Mouse (Mus musculus) hindbrain, embryonic 10.5 days (tissue): Measurements from ENCODE around the gene Ifitm7. TPM values are rescaled to one million over a fixed set of nuclear protein-coding genes. Genes with fewer than 3 reads are reported as not detected.
A peak's percentile ranks its signal among the peaks of the same experiment; 100 is the strongest.

ENCODE experiments used
- DNase-seq: peaks from one replicate; pipeline ENCODE4 v3.0.0-alpha.2; 2017; ENCODE audit warnings: low spot score
- H3K27ac ChIP-seq: fragments of 300-500 bp; sonication (generic); 2 replicates; pipeline ENCODE4 v1.5.1; 2016; ENCODE audit warnings: mild to moderate bottlenecking, moderate library complexity
- H3K27me3 ChIP-seq: fragments of 300-500 bp; sonication (generic); 2 replicates; pipeline ENCODE4 v1.6.1; 2016; ENCODE audit warnings: mild to moderate bottlenecking; ENCODE audit not compliant: poor library complexity, insufficient read depth, severe bottlenecking
- H3K36me3 ChIP-seq: fragments of 300-500 bp; sonication (generic); 2 replicates; pipeline ENCODE4 v1.6.1; 2016; ENCODE audit warnings: mild to moderate bottlenecking, moderate library complexity
- H3K4me1 ChIP-seq: fragments of 300-500 bp; sonication (generic); replicated peaks from 2 replicates; pipeline ENCODE4 v1.6.1; 2016; ENCODE audit warnings: mild to moderate bottlenecking
- H3K4me3 ChIP-seq: fragments of 300-500 bp; sonication (generic); 2 replicates; pipeline ENCODE4 v1.5.1; 2016; ENCODE audit warnings: mild to moderate bottlenecking, moderate library complexity
- H3K9me3 ChIP-seq: fragments of 300-500 bp; sonication (generic); 2 replicates; pipeline ENCODE4 v1.6.1; 2016; ENCODE audit warnings: mild to moderate bottlenecking, moderate library complexity
- WGBS: fragments of 180-500 bp; shearing (Covaris S2); methylation state at CpG from one replicate; pipeline ENCODE4 v1.1.7; 2016; 5-methylcytosine and 5-hydroxymethylcytosine counted together
- polyA plus RNA-seq: library from polyadenylated mRNA; unstranded; fragments of >200 nt; fragmentation: Nextera tagmentation; extraction: Ambion mirVana; gene quantifications from 2 replicates; pipeline ENCODE4 v1.2.1, GENCODE M21; 2016

Gene Ifitm7
- polyA plus RNA-seq, 1 experiment from 2014 or later, result 1.4 TPM

- WGBS, result 44% methylated on average over 1 of the region's 1 CpGs
- Histone ChIP-seq H3K4me3 (no peak overlapping the region), H3K36me3 (no peaks in the 10 kb centered on the region), H3K9me3 (no peaks in the 10 kb centered on the region), H3K27ac (no peak overlapping the region), H3K27me3 (no peaks in the 10 kb centered on the region), H3K4me1 (no peaks in the 10 kb centered on the region)
- no peak for DNase-seq
Measured at GRCm38 (mm10) chr16:13962053-13962452, 24.6 kb downstream of the Ifitm7 start.

GRCm38 (mm10) chr16:13951245-13951644, 35.4 kb downstream of the Ifitm7 start:
- WGBS, result 70% methylated on average over 3 of the region's 3 CpGs
- Histone ChIP-seq H3K9me3 (no peaks in the 10 kb centered on the region), H3K27me3 (no peaks in the 10 kb centered on the region), H3K36me3 (no peaks in the 10 kb centered on the region), H3K4me3 (no peak overlapping the region), H3K27ac (no peak overlapping the region), H3K4me1 (no peaks in the 10 kb centered on the region)
- no peak for DNase-seq

DNA sequence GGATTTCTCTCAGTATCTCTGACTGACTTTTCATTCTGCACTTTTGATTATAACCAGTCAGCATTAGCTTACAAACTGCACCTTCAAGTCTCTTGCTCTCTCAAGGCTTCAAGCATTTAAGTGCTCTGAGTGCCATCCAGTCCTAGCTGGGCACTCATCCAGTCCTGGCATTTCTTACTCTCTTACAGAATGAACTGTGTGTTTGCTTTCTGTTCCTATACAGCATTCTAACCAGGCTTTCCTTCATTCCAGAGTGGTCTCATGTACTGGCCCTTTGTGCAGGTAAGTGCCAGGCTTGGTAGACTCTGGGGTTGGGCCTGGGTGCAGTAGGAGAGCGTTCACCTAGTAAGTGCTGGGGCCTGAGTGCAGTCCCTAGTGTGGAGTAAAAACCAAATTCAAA, 40.4 kb downstream of the Ifitm7 start:
- WGBS, result 87% methylated on average over 1 of the region's 1 CpGs
- H3K9me3 ChIP-seq, result no peaks in the 10 kb centered on the region
- no peak for DNase-seq
- H3K36me3 ChIP-seq, result no peaks in the 10 kb centered on the region
- no peak overlapping the region for H3K4me3 ChIP-seq
- no peak overlapping the region for H3K27ac ChIP-seq
- peaks cover 12% of the 10 kb centered on the region for H3K27me3 ChIP-seq
- peaks cover 3% of the 10 kb centered on the region for H3K4me1 ChIP-seq

DNA sequence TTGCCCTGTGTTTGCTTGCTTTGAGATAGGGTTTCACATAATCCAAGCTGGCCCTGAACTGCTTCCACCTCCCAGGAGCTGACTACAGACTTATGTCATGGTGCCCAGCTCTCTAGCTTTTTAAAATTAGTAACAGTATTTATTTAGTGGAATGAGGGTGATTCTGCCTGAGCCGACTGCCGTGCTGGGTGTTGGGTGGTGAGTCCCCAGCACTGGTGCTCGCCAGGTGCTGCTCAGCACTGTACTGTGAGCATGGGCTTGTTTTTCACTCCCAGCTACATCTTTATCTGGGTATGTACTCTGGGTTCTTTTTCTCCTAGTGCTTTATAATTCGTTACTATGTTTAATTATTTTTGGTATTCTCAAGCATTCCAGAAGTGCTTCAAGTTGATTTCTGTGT, 41.5 kb downstream of the Ifitm7 start:
- WGBS, result 78% methylated on average over 4 of the region's 4 CpGs
- DNase-seq, result no peak
- no peaks in the 10 kb centered on the region for H3K9me3 ChIP-seq
- H3K4me3 ChIP-seq, result no peak overlapping the region
- no peak overlapping the region for H3K27ac ChIP-seq
- H3K36me3 ChIP-seq, result no peaks in the 10 kb centered on the region
- H3K4me1 ChIP-seq, result peaks cover 15% of the 10 kb centered on the region
- peaks cover 14% of the 10 kb centered on the region for H3K27me3 ChIP-seq

DNA sequence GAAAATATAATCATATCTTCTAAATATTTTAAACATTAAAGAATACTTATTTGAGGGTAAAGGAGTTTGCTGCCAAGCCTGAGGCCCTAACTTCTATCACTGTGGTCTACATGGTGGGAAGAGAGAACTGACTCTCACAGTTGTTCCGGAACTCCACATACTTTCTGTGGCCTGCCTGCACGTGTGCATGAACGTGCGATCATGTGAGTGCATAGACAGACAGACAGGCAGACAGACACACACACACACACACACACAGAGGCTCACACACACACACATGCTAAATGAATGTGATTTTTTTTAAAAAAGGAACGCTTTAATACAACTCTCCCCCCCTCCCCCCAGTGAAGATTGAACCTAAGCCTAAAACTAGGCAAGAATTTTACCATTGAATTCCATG, 41.9 kb downstream of the Ifitm7 start:
- peaks cover 17% of the 10 kb centered on the region for H3K4me1 ChIP-seq
- no peak for DNase-seq
- H3K4me3 ChIP-seq, result no peak overlapping the region
- WGBS, result 85% methylated on average over 5 of the region's 5 CpGs
- peaks cover 14% of the 10 kb centered on the region for H3K27me3 ChIP-seq
- no peak overlapping the region for H3K27ac ChIP-seq
- no peaks in the 10 kb centered on the region for H3K9me3 ChIP-seq
- no peaks in the 10 kb centered on the region for H3K36me3 ChIP-seq

DNA sequence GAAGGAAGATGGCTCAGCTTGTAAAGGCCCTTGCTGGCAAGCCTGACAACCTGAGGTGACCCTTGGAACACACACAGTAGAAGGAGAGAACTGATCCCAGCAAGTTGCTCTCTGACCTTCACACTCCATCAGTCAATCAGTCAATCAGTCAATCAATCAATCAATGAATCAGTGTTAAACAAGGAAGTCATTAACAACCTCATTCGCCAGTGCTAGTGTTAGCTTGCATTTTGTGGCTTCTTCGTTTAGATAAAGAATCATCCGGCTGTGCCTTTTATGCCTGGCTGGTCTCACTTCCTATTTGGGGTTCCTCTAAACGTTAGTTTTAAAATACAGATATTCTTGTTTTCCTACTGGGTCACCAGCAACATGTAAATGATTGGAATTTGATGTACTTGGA, 42.5 kb downstream of the Ifitm7 start:
- H3K27ac ChIP-seq, result no peak overlapping the region
- no peak for DNase-seq
- peaks cover 14% of the 10 kb centered on the region for H3K27me3 ChIP-seq
- H3K4me3 ChIP-seq, result no peak overlapping the region
- WGBS, result 66% methylated on average over 4 of the region's 4 CpGs
- no peaks in the 10 kb centered on the region for H3K9me3 ChIP-seq
- H3K36me3 ChIP-seq, result no peaks in the 10 kb centered on the region
- peaks cover 17% of the 10 kb centered on the region for H3K4me1 ChIP-seq

- WGBS, result 4% methylated on average over 34 of the region's 34 CpGs
- H3K27me3 ChIP-seq, result peaks cover 14% of the 10 kb centered on the region
- peaks cover 17% of the 10 kb centered on the region for H3K4me1 ChIP-seq
- no peaks in the 10 kb centered on the region for H3K9me3 ChIP-seq
- no peak for DNase-seq
- peak overlapping the region; percentile 71 for H3K27ac ChIP-seq
- H3K36me3 ChIP-seq, result no peaks in the 10 kb centered on the region
- peak overlapping the region; percentile 73 for H3K4me3 ChIP-seq
Measured at GRCm38 (mm10) chr16:13940847-13941395, 45.8 kb downstream of the Ifitm7 start.

- Histone ChIP-seq H3K9me3 (no peaks in the 10 kb centered on the region), H3K27ac (peak overlapping the region; percentile 71)
- WGBS, result 3% methylated on average over 28 of the region's 28 CpGs
Measured at GRCm38 (mm10) chr16:13940139-13940846, 46.4 kb downstream of the Ifitm7 start.

More at GRCm38 (mm10) chr16:13940139-13940846, 46.4 kb downstream of the Ifitm7 start:
- peak; percentile 74 for DNase-seq
- Histone ChIP-seq H3K27me3 (peaks cover 14% of the 10 kb centered on the region), H3K4me1 (peaks cover 17% of the 10 kb centered on the region), H3K4me3 (peak overlapping the region; percentile 73), H3K36me3 (no peaks in the 10 kb centered on the region)

Other genes with a start within 250 kb of the Ifitm7 start
- gene Rrn3, start 206.2 kb downstream of the Ifitm7 start, polyA plus RNA-seq, result 96.5 and 104 TPM in 2 replicates
- 137 and 169 TPM in 2 replicates for gene Ntan1, start 168.0 kb downstream of the Ifitm7 start, polyA plus RNA-seq
- gene Pdxdc1, start 83.8 kb downstream of the Ifitm7 start, polyA plus RNA-seq, result 68.7 and 71.7 TPM in 2 replicates
- gene Mpv17l, start 83.7 kb downstream of the Ifitm7 start, polyA plus RNA-seq, result 3.3 and 4.6 TPM in 2 replicates
- 9.3 and 22.4 TPM in 2 replicates for gene 2900011O08Rik, start 284 bp downstream of the Ifitm7 start, polyA plus RNA-seq
- 151 and 188 TPM in 2 replicates for gene Nde1, start 176.4 kb upstream of the Ifitm7 start, polyA plus RNA-seq
- gene Marf1, start 176.5 kb upstream of the Ifitm7 start, polyA plus RNA-seq, result 14.3 and 15.3 TPM in 2 replicates